Comparison of ENCODE assay signal across 24 mouse cellular contexts in the genomic region with DNA sequence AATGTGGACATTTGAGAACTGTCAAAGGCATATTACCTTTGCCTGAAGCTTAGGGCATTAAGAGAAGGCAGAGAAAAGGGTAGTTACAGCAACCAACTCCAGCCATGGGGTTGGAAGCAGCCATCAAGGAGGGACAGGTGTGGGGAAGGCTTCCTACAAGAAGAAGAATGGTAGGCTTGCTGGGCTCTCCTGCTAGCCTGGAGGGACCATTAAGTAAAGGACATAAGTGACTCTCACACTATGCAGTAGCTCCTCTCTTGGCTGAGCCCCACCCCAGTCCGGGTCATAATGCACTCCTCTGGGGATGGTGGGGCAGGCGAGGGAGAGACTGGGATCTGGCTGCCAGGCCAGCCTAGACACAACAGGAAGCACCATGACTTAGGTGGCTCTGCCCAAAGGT. TPM values are rescaled to one million over a fixed set of nuclear protein-coding genes. Genes with fewer than 3 reads are reported as not detected.
"Had no signal": no experiment of that assay in that cellular context is flagged by ENCODE, and none has a peak within 500 bp of the region (broad histone marks: within the 10 kb centered on the region; RNA-seq: fewer than 3 reads in every experiment).

A gene (plus strand): TSS at position 301 of the 400 bp plus-strand sequence.

- H3K27ac ChIP-seq: macrophage; midbrain, embryonic 13.5 days; midbrain, embryonic 15.5 days; neural tube, embryonic 12.5 days; stomach, embryonic 15.5 days; stomach, postnatal 0 days had no signal

- H3K4me1 ChIP-seq: midbrain, embryonic 13.5 days; midbrain, embryonic 15.5 days; neural tube, embryonic 12.5 days; stomach, embryonic 15.5 days had no signal

- H3K4me2 ChIP-seq: lung, embryonic 14.5 days; midbrain, embryonic 11.5 days; midbrain, embryonic 13.5 days; midbrain, embryonic 15.5 days; neural tube, embryonic 12.5 days; stomach, embryonic 15.5 days had no signal

- H3K27me3 ChIP-seq: midbrain, embryonic 13.5 days; midbrain, embryonic 15.5 days; neural tube, embryonic 12.5 days had no signal

- ATAC-seq: liver, postnatal 0 days; lung, postnatal 0 days; midbrain, embryonic 15.5 days had no signal

- H3K9me3 ChIP-seq: megakaryocyte, embryonic 14.5 days; midbrain, embryonic 13.5 days; midbrain, embryonic 15.5 days; neural tube, embryonic 12.5 days; stomach, embryonic 15.5 days had no signal

- H3K4me3 ChIP-seq: megakaryocyte, embryonic 14.5 days; midbrain, embryonic 13.5 days; midbrain, embryonic 15.5 days; neural tube, embryonic 12.5 days; stomach, embryonic 15.5 days had no signal

- DNase-seq: liver, postnatal 0 days; lung, embryonic 14.5 days; lung, postnatal 14 days; lung, postnatal 36 days; right cerebral cortex, postnatal 14 days; thymus, adult 2 months; thymus, postnatal 25 days; thymus, postnatal 4 days had no signal

- H3K36me3 ChIP-seq: midbrain, embryonic 13.5 days; midbrain, embryonic 15.5 days; neural tube, embryonic 12.5 days; stomach, embryonic 15.5 days had no signal

- H3K9ac ChIP-seq: liver, postnatal 0 days; lung, embryonic 14.5 days; midbrain, embryonic 13.5 days; midbrain, embryonic 15.5 days; neural tube, embryonic 12.5 days; stomach, embryonic 15.5 days had no signal

RNA-seq across cellular contexts. Expression of the gene that starts here (rescaled TPM):
- total RNA-seq: megakaryocyte progenitor cell, adult 5-6 weeks; midbrain, postnatal 0 days; monocyte, adult 5-6 weeks; neutrophil, adult 5-6 weeks had no signal
- polyA plus RNA-seq: liver, postnatal 0 days; lung, embryonic 14.5 days; lung, postnatal 0 days; macrophage; midbrain, embryonic 11.5 days; midbrain, embryonic 13.5 days; midbrain, postnatal 0 days; neural tube, embryonic 12.5 days; neural tube, embryonic 14.5 days; spleen, adult 2 months; stomach, embryonic 15.5 days; stomach, postnatal 0 days; thymus, adult 2 months; urinary bladder, adult 2 months had no signal
